Mouse (Mus musculus) embryo, embryonic 10.5 days (tissue): ENCODE data around the gene Tmco3.

Experiments used
- DNase-seq: peaks from one replicate; pipeline ENCODE4 v3.0.0-alpha.2; 2015; ENCODE audit warnings: low spot score

Gene Tmco3

GRCm38 (mm10) chr8:13287692-13288623 lies at the start of gene Tmco3, which contains the start of gene Dcun1d2:
Gene Tmco3, plus strand, starts transcription at chr8:13288190.
Gene Dcun1d2, minus strand, starts transcription at chr8:13288131.
- peak; percentile 96 for DNase-seq

GRCm38 (mm10) chr8:13240055-13240454 lies 47.9 kb upstream of the Tmco3 start:
- no peak for DNase-seq

GRCm38 (mm10) chr8:13240691-13241090 lies 47.3 kb upstream of the Tmco3 start:
- no peak for DNase-seq

- DNase-seq = no peak
Observed at GRCm38 (mm10) chr8:13242985-13243870, 44.8 kb upstream of the Tmco3 start.

GRCm38 (mm10) chr8:13244343-13244880 lies 43.6 kb upstream of the Tmco3 start:
- DNase-seq = no peak

GRCm38 (mm10) chr8:13252837-13253236 lies 35.2 kb upstream of the Tmco3 start:
- no peak for DNase-seq

GRCm38 (mm10) chr8:13253413-13253812 lies 34.6 kb upstream of the Tmco3 start:
- no peak for DNase-seq

GRCm38 (mm10) chr8:13254019-13254418 lies 34.0 kb upstream of the Tmco3 start, which contains the start of gene Adprhl1:
Gene Adprhl1, minus strand, starts transcription at chr8:13254162.
- peak; percentile 74 for DNase-seq

- no peak for DNase-seq
Observed at GRCm38 (mm10) chr8:13263376-13263775, 24.6 kb upstream of the Tmco3 start.

GRCm38 (mm10) chr8:13267566-13267965 lies 20.4 kb upstream of the Tmco3 start:
- DNase-seq = no peak

- DNase-seq = no peak
Observed at GRCm38 (mm10) chr8:13272834-13273233, 15.2 kb upstream of the Tmco3 start.

- no peak for DNase-seq
Observed at GRCm38 (mm10) chr8:13276941-13277447, 11.0 kb upstream of the Tmco3 start.

- no peak for DNase-seq
Observed at GRCm38 (mm10) chr8:13283200-13283599, 4.8 kb upstream of the Tmco3 start.

- peak; percentile 86 for DNase-seq
Observed at GRCm38 (mm10) chr8:13287304-13287691, 692 bp upstream of the Tmco3 start.

GRCm38 (mm10) chr8:13288646-13289045 lies 656 bp downstream of the Tmco3 start:
- no peak for DNase-seq

- peak; percentile 87 for DNase-seq
Observed at GRCm38 (mm10) chr8:13292364-13292763, 4.4 kb downstream of the Tmco3 start.

GRCm38 (mm10) chr8:13293677-13294470 lies 5.9 kb downstream of the Tmco3 start:
- DNase-seq = no peak

GRCm38 (mm10) chr8:13299571-13299970 lies 11.6 kb downstream of the Tmco3 start:
- no peak for DNase-seq

GRCm38 (mm10) chr8:13301036-13301435 lies 13.0 kb downstream of the Tmco3 start:
- DNase-seq = no peak

GRCm38 (mm10) chr8:13305459-13305858 lies 17.5 kb downstream of the Tmco3 start:
- no peak for DNase-seq

- no peak for DNase-seq
Observed at GRCm38 (mm10) chr8:13305884-13306283, 17.9 kb downstream of the Tmco3 start.
